Mouse (Mus musculus): ENCODE measurements around the gene Mdga2. TPM values are rescaled to one million over a fixed set of nuclear protein-coding genes. Genes with fewer than 3 reads are reported as not detected.

The Mdga2 gene
- total and polyA plus RNA-seq, 3 experiments, result 1.6 TPM; not detected in 2

DNA sequence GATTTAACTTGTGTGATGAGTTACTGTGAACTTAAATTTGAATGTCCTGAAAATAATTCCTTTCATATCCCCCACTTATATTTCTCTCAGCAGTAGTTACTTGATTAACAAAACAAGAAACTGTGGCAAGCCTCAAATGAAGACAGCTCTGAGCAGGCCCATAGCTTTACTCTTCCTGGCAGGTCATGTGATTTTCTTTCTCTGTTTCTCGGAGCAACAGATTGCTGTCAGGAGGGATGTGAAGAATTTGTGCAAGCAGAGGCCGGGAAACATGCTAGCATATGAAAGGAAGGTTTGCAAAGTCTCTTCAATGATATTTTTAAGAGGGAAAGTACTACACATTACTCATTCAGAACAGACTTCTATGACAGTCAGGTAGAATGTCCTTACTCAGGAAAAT lies 697.4 kb downstream of the Mdga2 start:
- ATAC-seq (ENCODE audit: extremely low read depth, insufficient number of reproducible peaks, low FRiP score, poor library complexity, severe bottlenecking) (no peak), DNase-seq (ENCODE audit: low spot score) (no peak)
- no peak for TF ChIP-seq POLR2AphosphoS5 (IDR thresholded peaks at IDR 0.05; ENCODE audit: insufficient replicate concordance, low read depth, low read length)
- no peak for TF ChIP-seq GATA2 (IDR thresholded peaks at IDR 0.05; ENCODE audit: borderline replicate concordance, low read depth, low read length)
- TF ChIP-seq GATA1 (IDR thresholded peaks at IDR 0.05; ENCODE audit: borderline replicate concordance, low read length), result no peak
- TF ChIP-seq CTCF (IDR thresholded peaks at IDR 0.05; ENCODE audit: low read depth, low read length), result no peak
- no peak for TF ChIP-seq TAL1 (conservative IDR thresholded peaks at IDR 0.05; ENCODE audit: low read depth, low read length)
- H3K27me3 ChIP-seq (ENCODE audit: insufficient read depth, low read length), result no peaks in the 10 kb centered on the region
- H3K4me1 ChIP-seq (ENCODE audit: insufficient read depth, low read depth, low read length), result no peaks in the 10 kb centered on the region
- peaks cover 7% of the 10 kb centered on the region for H3K9me3 ChIP-seq (replicated peaks)
- no peaks in the 10 kb centered on the region for H3K36me3 ChIP-seq (replicated peaks)
- no peak overlapping the region for H3K4me3 ChIP-seq (ENCODE audit: low read depth, low read length)

DNA sequence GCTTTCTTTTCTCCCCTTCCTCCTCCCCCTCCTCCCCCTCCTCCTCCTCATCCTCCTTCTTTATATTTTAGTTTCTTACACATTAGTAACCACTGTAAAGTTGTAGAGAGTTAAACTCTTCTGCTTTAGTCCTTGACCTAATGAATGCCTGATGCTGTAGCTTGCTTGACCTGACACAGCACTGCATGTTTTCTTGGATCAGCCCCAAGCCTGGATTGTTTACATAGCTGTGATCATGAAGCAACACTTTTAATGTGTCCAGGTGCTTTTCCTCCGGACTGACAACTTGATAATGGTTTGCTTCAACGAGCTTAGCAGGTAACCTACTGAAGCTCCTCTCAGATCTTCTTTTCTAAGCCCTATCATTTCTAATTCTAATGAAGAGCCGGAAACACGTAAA lies 723.1 kb downstream of the Mdga2 start:
- Histone ChIP-seq H3K27me3 (ENCODE audit: insufficient read depth, low read length) (no peaks in the 10 kb centered on the region), H3K4me3 (ENCODE audit: low read depth, low read length) (no peak overlapping the region), H3K9me3 (replicated peaks) (0 out of 2 replicates have a peak, but pooled peaks cover 2% of the 10 kb centered on the region), H3K36me3 (replicated peaks) (no peaks in the 10 kb centered on the region), H3K4me1 (ENCODE audit: insufficient read depth, low read depth, low read length) (no peaks in the 10 kb centered on the region)
- ATAC-seq (ENCODE audit: extremely low read depth, insufficient number of reproducible peaks, low FRiP score, poor library complexity, severe bottlenecking), result no peak
- TF ChIP-seq GATA2 (IDR thresholded peaks at IDR 0.05; ENCODE audit: borderline replicate concordance, low read depth, low read length) (no peak), TAL1 (conservative IDR thresholded peaks at IDR 0.05; ENCODE audit: low read depth, low read length) (no peak), CTCF (IDR thresholded peaks at IDR 0.05; ENCODE audit: low read depth, low read length) (no peak), POLR2AphosphoS5 (IDR thresholded peaks at IDR 0.05; ENCODE audit: insufficient replicate concordance, low read depth, low read length) (no peak), GATA1 (IDR thresholded peaks at IDR 0.05; ENCODE audit: borderline replicate concordance, low read length) (no peak)
- no peak for DNase-seq (ENCODE audit: low spot score)

DNA sequence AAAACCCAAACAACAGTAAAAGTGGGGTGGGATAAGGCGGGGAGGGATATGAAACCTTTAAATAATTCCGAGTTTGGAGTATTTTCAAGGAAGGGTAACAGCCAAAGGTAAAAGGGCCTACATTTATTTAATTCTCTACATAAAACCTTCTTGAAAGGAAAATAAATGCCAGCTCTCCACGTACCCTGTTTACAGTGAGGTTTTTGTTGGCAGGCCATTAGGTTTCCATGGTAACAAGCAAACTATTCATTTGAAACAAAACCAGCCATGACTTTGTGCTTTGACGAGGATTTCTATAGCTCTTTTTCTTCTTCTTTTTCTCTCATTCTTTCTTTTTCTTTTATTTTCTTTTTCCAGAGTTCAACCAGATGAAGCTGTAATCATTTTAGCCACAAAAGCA lies 751.5 kb downstream of the Mdga2 start:
- Histone ChIP-seq H3K4me1 (ENCODE audit: insufficient read depth, low read depth, low read length) (no peaks in the 10 kb centered on the region), H3K9me3 (replicated peaks) (no peaks in the 10 kb centered on the region), H3K36me3 (replicated peaks) (no peaks in the 10 kb centered on the region), H3K4me3 (ENCODE audit: low read depth, low read length) (no peak overlapping the region), H3K27me3 (ENCODE audit: insufficient read depth, low read length) (no peaks in the 10 kb centered on the region)
- no peak for ATAC-seq (ENCODE audit: extremely low read depth, insufficient number of reproducible peaks, low FRiP score, poor library complexity, severe bottlenecking)
- DNase-seq (ENCODE audit: low spot score), result no peak
- TF ChIP-seq GATA1 (IDR thresholded peaks at IDR 0.05; ENCODE audit: borderline replicate concordance, low read length), result no peak
- no peak for TF ChIP-seq CTCF (IDR thresholded peaks at IDR 0.05; ENCODE audit: low read depth, low read length)
- TF ChIP-seq GATA2 (IDR thresholded peaks at IDR 0.05; ENCODE audit: borderline replicate concordance, low read depth, low read length), result no peak
- no peak for TF ChIP-seq POLR2AphosphoS5 (IDR thresholded peaks at IDR 0.05; ENCODE audit: insufficient replicate concordance, low read depth, low read length)
- no peak for TF ChIP-seq TAL1 (conservative IDR thresholded peaks at IDR 0.05; ENCODE audit: low read depth, low read length)

DNA sequence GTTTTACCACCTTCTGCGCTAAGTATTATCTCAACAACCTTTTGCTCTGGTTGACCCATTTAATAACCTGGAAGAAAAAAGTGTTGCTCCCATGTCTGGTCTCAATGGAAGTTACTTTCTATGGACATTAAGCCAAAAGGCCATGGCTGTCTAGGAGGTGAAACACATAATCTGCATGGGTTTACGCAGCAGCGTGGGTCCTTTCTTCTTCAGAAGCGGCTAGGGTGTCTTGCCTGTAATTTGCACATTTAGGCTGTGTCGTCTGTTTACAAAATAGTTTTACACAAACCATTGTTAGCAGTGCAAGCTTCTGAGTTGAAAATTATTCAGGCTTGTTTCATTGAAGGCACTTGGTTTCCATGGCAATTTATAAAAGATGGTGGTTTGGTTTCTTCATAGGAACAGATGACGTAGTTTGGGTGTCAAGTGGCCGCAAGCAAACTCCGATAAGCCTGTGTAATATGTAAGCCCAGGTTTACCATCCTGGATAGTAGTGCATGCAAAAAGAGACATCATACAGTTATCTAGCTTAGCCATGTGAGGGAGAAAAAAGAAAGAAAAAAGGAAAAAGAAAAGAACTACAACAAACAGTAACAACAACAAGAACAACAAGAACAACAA lies 752.0 kb downstream of the Mdga2 start:
- no peak for ATAC-seq (ENCODE audit: extremely low read depth, insufficient number of reproducible peaks, low FRiP score, poor library complexity, severe bottlenecking)
- H3K36me3 ChIP-seq (replicated peaks), result no peaks in the 10 kb centered on the region
- no peak for TF ChIP-seq GATA1 (IDR thresholded peaks at IDR 0.05; ENCODE audit: borderline replicate concordance, low read length)
- no peaks in the 10 kb centered on the region for H3K4me1 ChIP-seq (ENCODE audit: insufficient read depth, low read depth, low read length)
- H3K27me3 ChIP-seq (ENCODE audit: insufficient read depth, low read length), result no peaks in the 10 kb centered on the region
- peaks cover 2% of the 10 kb centered on the region; the same call in 1 of the 2 replicates for H3K9me3 ChIP-seq (replicated peaks)
- DNase-seq (ENCODE audit: low spot score), result no peak
- no peak overlapping the region for H3K4me3 ChIP-seq (ENCODE audit: low read depth, low read length)

DNA sequence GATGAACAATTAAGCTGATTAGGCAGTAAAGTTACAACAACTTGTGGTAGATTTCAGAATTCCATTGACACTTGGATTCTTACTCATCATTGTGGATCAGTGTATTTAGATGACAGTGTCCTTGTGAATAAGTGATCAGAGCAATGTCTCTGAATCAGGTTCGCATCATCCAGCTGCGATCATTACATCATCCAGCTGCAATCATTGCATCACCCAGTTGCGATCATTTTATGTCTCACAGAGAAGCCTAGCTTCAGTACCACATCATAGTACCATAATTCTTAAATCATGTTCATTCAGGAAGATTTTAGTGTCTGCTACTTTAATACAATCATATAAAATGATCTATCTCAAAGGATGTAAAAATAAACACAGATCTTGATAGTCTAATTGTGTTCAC lies 756.8 kb downstream of the Mdga2 start:
- H3K9me3 ChIP-seq (replicated peaks), result peaks cover 2% of the 10 kb centered on the region; the same call in 1 of the 2 replicates
- no peaks in the 10 kb centered on the region for H3K36me3 ChIP-seq (replicated peaks)
- no peaks in the 10 kb centered on the region for H3K4me1 ChIP-seq (ENCODE audit: insufficient read depth, low read depth, low read length)
- no peak overlapping the region for H3K4me3 ChIP-seq (ENCODE audit: low read depth, low read length)
- ATAC-seq (ENCODE audit: extremely low read depth, insufficient number of reproducible peaks, low FRiP score, poor library complexity, severe bottlenecking) (no peak), DNase-seq (ENCODE audit: low spot score) (no peak)
- no peak for TF ChIP-seq TAL1 (conservative IDR thresholded peaks at IDR 0.05; ENCODE audit: low read depth, low read length)
- no peak for TF ChIP-seq GATA1 (IDR thresholded peaks at IDR 0.05; ENCODE audit: borderline replicate concordance, low read length)
- TF ChIP-seq POLR2AphosphoS5 (IDR thresholded peaks at IDR 0.05; ENCODE audit: insufficient replicate concordance, low read depth, low read length), result no peak
- no peaks in the 10 kb centered on the region for H3K27me3 ChIP-seq (ENCODE audit: insufficient read depth, low read length)

DNA sequence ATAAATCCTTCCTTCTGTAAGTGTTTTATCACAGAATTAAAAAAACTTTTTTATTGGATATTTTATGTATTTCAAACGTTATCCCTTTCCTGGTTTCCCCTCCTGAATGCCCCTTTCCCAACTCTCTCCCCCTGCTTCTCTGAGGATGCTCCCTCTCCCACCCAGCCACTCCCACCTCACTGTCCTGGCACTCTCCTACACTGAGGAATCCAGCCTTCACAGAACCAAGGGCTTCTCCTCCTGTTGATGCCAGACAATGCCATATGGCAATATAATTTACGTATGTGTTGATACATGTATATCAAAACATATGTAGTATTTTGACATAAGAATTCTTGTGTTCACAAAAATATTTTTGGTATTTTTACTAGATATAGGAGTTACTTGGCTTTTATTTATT lies 779.0 kb downstream of the Mdga2 start:
- no peaks in the 10 kb centered on the region for H3K4me1 ChIP-seq (ENCODE audit: insufficient read depth, low read depth, low read length)
- H3K27me3 ChIP-seq (ENCODE audit: insufficient read depth, low read length), result no peaks in the 10 kb centered on the region
- peaks cover 7% of the 10 kb centered on the region; the same call in 1 of the 2 replicates for H3K9me3 ChIP-seq (replicated peaks)
- ATAC-seq (ENCODE audit: extremely low read depth, insufficient number of reproducible peaks, low FRiP score, poor library complexity, severe bottlenecking), result no peak
- no peak overlapping the region for H3K4me3 ChIP-seq (ENCODE audit: low read depth, low read length)
- H3K36me3 ChIP-seq (replicated peaks), result no peaks in the 10 kb centered on the region
- TF ChIP-seq POLR2AphosphoS5 (IDR thresholded peaks at IDR 0.05; ENCODE audit: insufficient replicate concordance, low read depth, low read length) (no peak), GATA2 (IDR thresholded peaks at IDR 0.05; ENCODE audit: borderline replicate concordance, low read depth, low read length) (no peak), TAL1 (conservative IDR thresholded peaks at IDR 0.05; ENCODE audit: low read depth, low read length) (no peak), GATA1 (IDR thresholded peaks at IDR 0.05; ENCODE audit: borderline replicate concordance, low read length) (no peak), CTCF (IDR thresholded peaks at IDR 0.05; ENCODE audit: low read depth, low read length) (no peak)
- DNase-seq (ENCODE audit: low spot score), result no peak
